Mouse (Mus musculus) forebrain, embryonic 16.5 days (tissue): Measurements from ENCODE around the gene Gm20388. TPM values are rescaled to one million over a fixed set of nuclear protein-coding genes. Genes with fewer than 3 reads are reported as not detected.

ENCODE experiments used
- ATAC-seq: fragments of 200-750 bp; cut with Nextera tagmentation; 2 replicates; pipeline ENCODE4 v1.8.0; 2017; ENCODE audit warnings: mild to moderate bottlenecking, moderate library complexity
- H3K27ac ChIP-seq: fragments of 300-500 bp; sonication (generic); 2 replicates; pipeline ENCODE4 v1.5.1; 2014; ENCODE audit warnings: low read length, control low read depth
- H3K27me3 ChIP-seq: fragments of 300-500 bp; sonication (generic); replicated peaks from 2 replicates; pipeline ENCODE4 v1.6.1; 2014; ENCODE audit warnings: low read length; ENCODE audit not compliant: control insufficient read depth, insufficient read depth
- H3K36me3 ChIP-seq: fragments of 300-500 bp; sonication (generic); 2 replicates; pipeline ENCODE4 v1.6.1; 2014; ENCODE audit not compliant: control insufficient read depth, insufficient read depth
- H3K4me1 ChIP-seq: fragments of 300-500 bp; sonication (generic); replicated peaks from 2 replicates; pipeline ENCODE4 v1.6.1; 2014; ENCODE audit warnings: low read length; ENCODE audit not compliant: control insufficient read depth, insufficient read depth
- H3K4me2 ChIP-seq: fragments of 300-500 bp; sonication (generic); 2 replicates; pipeline ENCODE4 v1.6.1; 2014; ENCODE audit warnings: mild to moderate bottlenecking, low read length, control low read depth
- H3K4me3 ChIP-seq: fragments of 300-500 bp; sonication (generic); replicated peaks from 2 replicates; pipeline ENCODE4 v1.5.1; 2014; ENCODE audit warnings: mild to moderate bottlenecking, low read length, control low read depth
- H3K9ac ChIP-seq: fragments of 300-500 bp; sonication (generic); replicated peaks from 2 replicates; pipeline ENCODE4 v1.6.1; 2014; ENCODE audit warnings: low read depth, low read length, control low read depth
- H3K9me3 ChIP-seq: fragments of 300-500 bp; sonication (generic); 2 replicates; pipeline ENCODE4 v1.6.1; 2016; ENCODE audit warnings: low read length; ENCODE audit not compliant: control insufficient read depth
- WGBS: fragments of 180-500 bp; shearing (Covaris S2); extraction: QIAGEN DNeasy Blood & Tissue Kit; methylation state at CpG from one replicate; pipeline ENCODE4 v1.1.7; 2014; 5-methylcytosine and 5-hydroxymethylcytosine counted together
- polyA plus RNA-seq: library from polyadenylated mRNA; unstranded; fragments of >200 nt; fragmentation: Nextera tagmentation; extraction: Ambion mirVana; gene quantifications from 2 replicates; pipeline ENCODE4 v1.2.1, GENCODE M21; 2015

The Gm20388 gene
- polyA plus RNA-seq, 1 experiment from 2014 or later: 4.7 TPM

GRCm38 (mm10) chr8:123665580-123665979 is 3754.9 kb downstream of the Gm20388 start:
- WGBS: 96% methylated on average over 6 of the region's 6 CpGs
- no peaks in the 10 kb centered on the region for H3K9me3 ChIP-seq
- no peaks in the 10 kb centered on the region for H3K27me3 ChIP-seq
- no peaks in the 10 kb centered on the region for H3K4me1 ChIP-seq
- no peak overlapping the region for H3K4me2 ChIP-seq
- no peak overlapping the region for H3K4me3 ChIP-seq
- H3K9ac ChIP-seq: no peak overlapping the region
- no peak for ATAC-seq
- H3K36me3 ChIP-seq: peaks cover 4% of the 10 kb centered on the region
- H3K27ac ChIP-seq: no peak overlapping the region

DNA sequence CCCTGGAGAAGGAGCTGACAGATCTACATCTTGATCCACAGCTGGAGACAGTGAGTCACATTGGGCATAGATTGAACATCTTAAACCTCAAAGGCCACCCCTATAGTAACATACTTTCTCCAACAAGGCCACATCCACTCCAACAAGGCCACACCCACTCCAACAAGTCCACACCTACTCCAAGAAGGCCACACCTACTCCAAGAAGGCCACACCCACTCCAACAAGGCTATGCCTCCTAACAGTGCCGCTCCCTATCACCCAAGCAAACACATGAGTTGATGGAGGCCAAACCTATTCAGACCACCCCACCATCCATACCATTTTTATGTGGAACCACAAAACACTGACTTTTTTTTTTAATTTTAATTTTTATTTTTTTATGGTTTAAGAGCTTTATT is 3756.2 kb downstream of the Gm20388 start:
- no peak for ATAC-seq
- 82% methylated on average over 1 of the region's 1 CpGs for WGBS
- Histone ChIP-seq H3K36me3 (no peaks in the 10 kb centered on the region; the same call in 1 of the 2 replicates), H3K9me3 (no peaks in the 10 kb centered on the region), H3K4me1 (no peaks in the 10 kb centered on the region), H3K9ac (no peak overlapping the region), H3K4me2 (no peak overlapping the region), H3K27me3 (no peaks in the 10 kb centered on the region), H3K4me3 (no peak overlapping the region), H3K27ac (no peak overlapping the region)

DNA sequence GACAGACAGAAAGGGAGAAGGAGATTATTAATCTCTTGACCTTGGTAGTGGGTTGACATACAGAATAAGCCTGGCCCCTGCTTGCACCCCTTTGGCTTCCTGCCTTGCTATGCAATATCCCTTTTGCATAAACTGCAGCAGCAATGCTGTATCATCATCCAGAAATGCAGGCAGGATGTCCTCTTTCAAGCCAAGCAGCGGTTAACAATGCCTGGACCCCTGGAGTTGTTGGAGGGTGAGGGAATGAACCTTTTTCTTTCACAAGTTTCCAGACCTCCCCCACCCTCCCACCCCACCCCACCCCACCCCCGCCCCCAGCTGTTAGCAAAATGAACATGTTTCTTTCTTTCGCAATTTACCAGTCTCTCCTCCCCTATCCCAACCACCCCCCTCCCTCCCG is 3758.0 kb downstream of the Gm20388 start:
- WGBS: 34% methylated on average over 4 of the region's 4 CpGs
- no peak for ATAC-seq

DNA sequence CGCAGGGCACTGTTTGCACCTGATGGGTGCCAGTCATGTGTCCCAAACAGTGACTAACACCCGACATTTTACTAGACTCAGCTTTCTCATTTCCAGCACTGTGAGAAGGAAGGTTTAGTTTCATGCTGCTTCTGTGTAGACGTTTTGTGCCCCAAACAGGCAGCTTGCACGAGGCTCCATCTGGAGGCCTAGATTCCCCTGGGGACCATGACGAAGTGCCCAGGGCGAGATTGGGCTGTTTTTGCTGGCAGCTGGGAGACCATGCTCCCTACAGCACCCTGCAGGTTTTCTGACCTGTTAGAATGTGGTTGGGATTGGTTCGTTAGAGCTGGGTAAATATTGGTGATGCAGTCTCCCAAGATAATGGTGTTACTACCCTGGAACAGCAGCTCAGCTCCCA is 3760.1 kb downstream of the Gm20388 start:
- H3K9ac ChIP-seq: no peak overlapping the region
- no peak overlapping the region for H3K27ac ChIP-seq
- H3K36me3 ChIP-seq: no peaks in the 10 kb centered on the region
- no peaks in the 10 kb centered on the region for H3K27me3 ChIP-seq
- WGBS: 62% methylated on average over 7 of the region's 7 CpGs
- no peaks in the 10 kb centered on the region for H3K4me1 ChIP-seq
- no peak overlapping the region for H3K4me3 ChIP-seq
- no peaks in the 10 kb centered on the region for H3K9me3 ChIP-seq
- no peak for ATAC-seq
- no peak overlapping the region for H3K4me2 ChIP-seq

More for the DNA sequence above, 3758.0 kb downstream of the Gm20388 start:
- Histone ChIP-seq H3K4me3 (no peak overlapping the region), H3K9ac (no peak overlapping the region), H3K4me2 (no peak overlapping the region), H3K36me3 (no peaks in the 10 kb centered on the region; the same call in 1 of the 2 replicates), H3K4me1 (no peaks in the 10 kb centered on the region), H3K9me3 (no peaks in the 10 kb centered on the region), H3K27me3 (no peaks in the 10 kb centered on the region), H3K27ac (no peak overlapping the region)

GRCm38 (mm10) chr8:123671454-123671853 is 3760.8 kb downstream of the Gm20388 start:
- Histone ChIP-seq H3K9ac (no peak overlapping the region), H3K9me3 (no peaks in the 10 kb centered on the region), H3K27ac (no peak overlapping the region), H3K4me1 (no peaks in the 10 kb centered on the region), H3K4me3 (no peak overlapping the region), H3K36me3 (no peaks in the 10 kb centered on the region), H3K27me3 (no peaks in the 10 kb centered on the region), H3K4me2 (no peak overlapping the region)
- 75% methylated on average over 7 of the region's 7 CpGs for WGBS
- no peak for ATAC-seq

DNA sequence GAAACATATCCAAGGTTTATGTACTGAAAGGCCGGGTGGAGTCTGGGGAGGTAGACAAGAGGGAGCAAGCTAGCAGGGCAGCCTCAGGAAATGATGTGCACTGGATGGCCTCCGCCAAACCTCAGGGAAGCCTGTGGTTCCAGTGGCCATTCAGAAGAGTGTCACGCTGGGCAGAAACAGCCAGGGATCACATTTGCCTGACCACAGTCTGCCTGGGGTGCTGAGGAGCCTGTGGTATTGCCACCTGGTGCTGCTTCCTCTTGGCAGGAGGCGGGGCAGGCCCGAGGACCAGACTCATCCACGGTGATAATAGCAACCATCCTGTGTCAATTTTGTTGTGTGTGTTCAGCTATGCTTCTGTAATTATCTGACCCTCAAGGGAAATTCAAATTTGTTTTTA is 3762.0 kb downstream of the Gm20388 start:
- Histone ChIP-seq H3K27ac (no peak overlapping the region), H3K9me3 (no peaks in the 10 kb centered on the region), H3K4me1 (no peaks in the 10 kb centered on the region), H3K27me3 (no peaks in the 10 kb centered on the region), H3K4me3 (no peak overlapping the region), H3K36me3 (no peaks in the 10 kb centered on the region), H3K4me2 (no peak overlapping the region), H3K9ac (no peak overlapping the region)
- 83% methylated on average over 6 of the region's 6 CpGs for WGBS
- no peak for ATAC-seq

- Histone ChIP-seq H3K27me3 (no peaks in the 10 kb centered on the region), H3K4me3 (no peak overlapping the region), H3K4me2 (no peak overlapping the region), H3K36me3 (no peaks in the 10 kb centered on the region), H3K27ac (no peak overlapping the region), H3K9ac (no peak overlapping the region), H3K9me3 (no peaks in the 10 kb centered on the region), H3K4me1 (no peaks in the 10 kb centered on the region)
- no peak for ATAC-seq
- 51% methylated on average over 5 of the region's 5 CpGs for WGBS
These were observed 3765.0 kb downstream of the Gm20388 start for GRCm38 (mm10) chr8:123675611-123676010.

DNA sequence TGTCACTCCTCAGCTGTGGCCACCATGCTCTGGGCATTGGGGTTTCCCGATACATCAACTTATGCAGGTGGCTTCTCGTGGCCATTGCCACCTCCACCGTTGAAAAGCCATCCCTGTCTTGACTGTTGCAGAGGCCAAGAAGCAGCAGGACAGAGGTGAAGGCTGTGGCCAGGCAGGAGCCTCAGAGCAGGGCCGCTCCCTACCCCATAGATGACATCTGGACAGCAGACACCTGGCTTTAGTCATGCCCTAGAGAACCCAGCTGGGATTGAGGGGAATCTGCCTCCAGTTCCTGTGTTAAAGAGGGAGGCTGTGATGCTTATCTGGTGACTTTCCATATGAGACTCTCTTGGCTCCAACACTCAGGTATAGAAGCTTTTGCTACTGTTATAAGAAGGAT is 3767.7 kb downstream of the Gm20388 start:
- H3K4me2 ChIP-seq: no peak overlapping the region
- no peak overlapping the region for H3K9ac ChIP-seq
- WGBS: 91% methylated on average over 4 of the region's 4 CpGs
- no peaks in the 10 kb centered on the region for H3K27me3 ChIP-seq
- no peak for ATAC-seq
- no peaks in the 10 kb centered on the region for H3K9me3 ChIP-seq
- no peak overlapping the region for H3K27ac ChIP-seq
- H3K36me3 ChIP-seq: no peaks in the 10 kb centered on the region
- peaks cover 2% of the 10 kb centered on the region for H3K4me1 ChIP-seq
- no peak overlapping the region for H3K4me3 ChIP-seq

GRCm38 (mm10) chr8:123682073-123682761 is 3771.6 kb downstream of the Gm20388 start:
- Histone ChIP-seq H3K4me2 (no peak overlapping the region), H3K27ac (no peak overlapping the region), H3K4me1 (peaks cover 2% of the 10 kb centered on the region), H3K9me3 (no peaks in the 10 kb centered on the region), H3K27me3 (no peaks in the 10 kb centered on the region), H3K4me3 (no peak overlapping the region), H3K9ac (no peak overlapping the region), H3K36me3 (no peaks in the 10 kb centered on the region)
- no peak for ATAC-seq
- WGBS: 19% methylated on average over 18 of the region's 18 CpGs

- H3K4me3 ChIP-seq: no peak overlapping the region
- no peak overlapping the region for H3K4me2 ChIP-seq
- no peaks in the 10 kb centered on the region for H3K9me3 ChIP-seq
- H3K4me1 ChIP-seq: peaks cover 2% of the 10 kb centered on the region
- ATAC-seq: no peak
- H3K36me3 ChIP-seq: no peaks in the 10 kb centered on the region
- no peaks in the 10 kb centered on the region for H3K27me3 ChIP-seq
- H3K9ac ChIP-seq: no peak overlapping the region
- no peak overlapping the region for H3K27ac ChIP-seq
- 65% methylated on average over 7 of the region's 7 CpGs for WGBS
These were observed 3772.7 kb downstream of the Gm20388 start for GRCm38 (mm10) chr8:123683321-123683720.
